Mouse (Mus musculus) forebrain, embryonic 15.5 days (tissue): ENCODE data around the gene Polr3b. TPM values are rescaled to one million over a fixed set of nuclear protein-coding genes. Genes with fewer than 3 reads are reported as not detected.

ENCODE experiments used
- ATAC-seq: fragments of 200-750 bp; cut with Nextera tagmentation; replicated peaks from 2 replicates; pipeline ENCODE4 v1.8.0; 2017; ENCODE audit warnings: mild to moderate bottlenecking, moderate TSS enrichment, moderate library complexity
- H3K27ac ChIP-seq: fragments of 300-500 bp; sonication (generic); replicated peaks from 2 replicates; pipeline ENCODE4 v1.5.1; 2015; ENCODE audit warnings: mild to moderate bottlenecking, inconsistent platforms
- H3K27me3 ChIP-seq: fragments of 300-500 bp; sonication (generic); 2 replicates; pipeline ENCODE4 v1.6.1; 2015; ENCODE audit warnings: inconsistent platforms
- H3K36me3 ChIP-seq: fragments of 300-500 bp; sonication (generic); 2 replicates; pipeline ENCODE4 v1.6.1; 2015; ENCODE audit warnings: mild to moderate bottlenecking, inconsistent platforms
- H3K4me1 ChIP-seq: fragments of 300-500 bp; sonication (generic); 2 replicates; pipeline ENCODE4 v1.6.1; 2015; ENCODE audit warnings: inconsistent platforms
- H3K4me2 ChIP-seq: fragments of 300-500 bp; sonication (generic); replicated peaks from 2 replicates; pipeline ENCODE4 v1.6.1; 2015; ENCODE audit warnings: mild to moderate bottlenecking, inconsistent platforms
- H3K4me3 ChIP-seq: fragments of 300-500 bp; sonication (generic); 2 replicates; pipeline ENCODE4 v1.5.1; 2015; ENCODE audit warnings: mild to moderate bottlenecking, inconsistent platforms
- H3K9ac ChIP-seq: fragments of 300-500 bp; sonication (generic); replicated peaks from 2 replicates; pipeline ENCODE4 v1.6.1; 2015; ENCODE audit warnings: mild to moderate bottlenecking, inconsistent platforms
- H3K9me3 ChIP-seq: fragments of 300-500 bp; sonication (generic); 2 replicates; pipeline ENCODE4 v1.6.1; 2016; ENCODE audit warnings: inconsistent platforms
- WGBS: fragments of 180-500 bp; shearing (Covaris S2); methylation state at CpG from one replicate; pipeline ENCODE4 v1.1.7; 2015; ENCODE audit warnings: mixed read lengths; 5-methylcytosine and 5-hydroxymethylcytosine counted together
- polyA plus RNA-seq: library from polyadenylated mRNA; unstranded; fragments of >200 nt; fragmentation: Nextera tagmentation; extraction: Ambion mirVana; gene quantifications from 2 replicates; pipeline ENCODE4 v1.2.1, GENCODE M21; 2015

Gene Polr3b
- polyA plus RNA-seq, 1 experiment from 2014 or later = 15.3 TPM

GRCm38 (mm10) chr10:84585294-84585650 lies 36.8 kb upstream of the Polr3b start:
- Histone ChIP-seq H3K9ac (no peak overlapping the region), H3K4me2 (no peak overlapping the region), H3K27ac (no peak overlapping the region), H3K4me1 (peaks cover 6% of the 10 kb centered on the region; the same call in 1 of the 2 replicates), H3K4me3 (no peak overlapping the region), H3K36me3 (peaks cover 6% of the 10 kb centered on the region; the same call in 1 of the 2 replicates), H3K27me3 (no peaks in the 10 kb centered on the region), H3K9me3 (no peaks in the 10 kb centered on the region)
- no peak for ATAC-seq
- WGBS = 88% methylated on average over 2 of the region's 2 CpGs

- Histone ChIP-seq H3K4me2 (no peak overlapping the region), H3K9me3 (no peaks in the 10 kb centered on the region), H3K36me3 (peaks cover 21% of the 10 kb centered on the region; the same call in 1 of the 2 replicates), H3K9ac (no peak overlapping the region), H3K27me3 (no peaks in the 10 kb centered on the region), H3K4me3 (no peak overlapping the region), H3K4me1 (no peaks in the 10 kb centered on the region), H3K27ac (no peak overlapping the region)
- no peak for ATAC-seq
- 90% methylated on average over 14 of the region's 14 CpGs for WGBS
These were observed 31.1 kb upstream of the Polr3b start for GRCm38 (mm10) chr10:84590956-84591355.

- WGBS = 89% methylated on average over 2 of the region's 2 CpGs
- H3K27ac ChIP-seq = no peak overlapping the region
- H3K9me3 ChIP-seq = no peaks in the 10 kb centered on the region
- no peaks in the 10 kb centered on the region for H3K4me1 ChIP-seq
- no peak overlapping the region for H3K4me3 ChIP-seq
- ATAC-seq = no peak
- no peak overlapping the region for H3K4me2 ChIP-seq
- peaks cover 21% of the 10 kb centered on the region; the same call in 1 of the 2 replicates for H3K36me3 ChIP-seq
- H3K9ac ChIP-seq = no peak overlapping the region
- no peaks in the 10 kb centered on the region for H3K27me3 ChIP-seq
These were observed 30.4 kb upstream of the Polr3b start for GRCm38 (mm10) chr10:84591640-84592148.

- no peak for ATAC-seq
- Histone ChIP-seq H3K4me1 (no peaks in the 10 kb centered on the region), H3K27me3 (no peaks in the 10 kb centered on the region), H3K36me3 (peaks cover 21% of the 10 kb centered on the region; the same call in 1 of the 2 replicates), H3K4me3 (no peak overlapping the region), H3K4me2 (no peak overlapping the region), H3K9ac (no peak overlapping the region), H3K27ac (no peak overlapping the region), H3K9me3 (no peaks in the 10 kb centered on the region)
- 49% methylated on average over 3 of the region's 3 CpGs for WGBS
These were observed 29.3 kb upstream of the Polr3b start for GRCm38 (mm10) chr10:84592745-84593144.

- Histone ChIP-seq H3K36me3 (peaks cover 9% of the 10 kb centered on the region; the same call in 1 of the 2 replicates), H3K4me1 (no peaks in the 10 kb centered on the region), H3K9me3 (no peaks in the 10 kb centered on the region), H3K4me3 (no peak overlapping the region), H3K27me3 (no peaks in the 10 kb centered on the region), H3K27ac (no peak overlapping the region), H3K9ac (no peak overlapping the region), H3K4me2 (no peak overlapping the region)
- no peak for ATAC-seq
- WGBS = 63% methylated on average over 3 of the region's 3 CpGs
These were observed 24.8 kb upstream of the Polr3b start for GRCm38 (mm10) chr10:84597127-84597785.

GRCm38 (mm10) chr10:84598172-84598571 lies 23.9 kb upstream of the Polr3b start:
- WGBS = 51% methylated on average over 1 of the region's 1 CpGs
- ATAC-seq = no peak
- Histone ChIP-seq H3K9ac (no peak overlapping the region), H3K4me2 (no peak overlapping the region), H3K4me3 (no peak overlapping the region), H3K27ac (no peak overlapping the region), H3K36me3 (peaks cover 6% of the 10 kb centered on the region; the same call in 1 of the 2 replicates), H3K4me1 (no peaks in the 10 kb centered on the region), H3K9me3 (no peaks in the 10 kb centered on the region), H3K27me3 (no peaks in the 10 kb centered on the region)

- Histone ChIP-seq H3K27ac (no peak overlapping the region), H3K36me3 (no peaks in the 10 kb centered on the region), H3K4me1 (no peaks in the 10 kb centered on the region), H3K27me3 (no peaks in the 10 kb centered on the region), H3K9me3 (no peaks in the 10 kb centered on the region), H3K9ac (no peak overlapping the region), H3K4me3 (no peak overlapping the region), H3K4me2 (no peak overlapping the region)
- WGBS = 73% methylated on average over 6 of the region's 6 CpGs
- no peak for ATAC-seq
These were observed 22.0 kb upstream of the Polr3b start for GRCm38 (mm10) chr10:84600136-84600535.

GRCm38 (mm10) chr10:84604335-84604734 lies 17.8 kb upstream of the Polr3b start:
- no peak overlapping the region for H3K9ac ChIP-seq
- H3K27ac ChIP-seq = no peak overlapping the region
- no peaks in the 10 kb centered on the region for H3K9me3 ChIP-seq
- H3K27me3 ChIP-seq = no peaks in the 10 kb centered on the region
- peaks cover 3% of the 10 kb centered on the region; the same call in 1 of the 2 replicates for H3K36me3 ChIP-seq
- no peak for ATAC-seq
- H3K4me3 ChIP-seq = no peak overlapping the region
- 51% methylated on average over 1 of the region's 1 CpGs for WGBS
- no peaks in the 10 kb centered on the region for H3K4me1 ChIP-seq
- H3K4me2 ChIP-seq = no peak overlapping the region

GRCm38 (mm10) chr10:84608361-84608760 lies 13.7 kb upstream of the Polr3b start:
- Histone ChIP-seq H3K9me3 (no peaks in the 10 kb centered on the region), H3K4me3 (no peak overlapping the region), H3K27ac (no peak overlapping the region), H3K9ac (no peak overlapping the region), H3K36me3 (peaks cover 3% of the 10 kb centered on the region; the same call in 1 of the 2 replicates), H3K27me3 (no peaks in the 10 kb centered on the region), H3K4me2 (no peak overlapping the region), H3K4me1 (no peaks in the 10 kb centered on the region)
- WGBS = 77% methylated on average over 3 of the region's 3 CpGs
- no peak for ATAC-seq

GRCm38 (mm10) chr10:84610324-84610723 lies 11.8 kb upstream of the Polr3b start:
- no peak for ATAC-seq
- Histone ChIP-seq H3K4me3 (no peak overlapping the region), H3K9ac (no peak overlapping the region), H3K27ac (no peak overlapping the region), H3K4me2 (no peak overlapping the region), H3K4me1 (no peaks in the 10 kb centered on the region), H3K9me3 (no peaks in the 10 kb centered on the region), H3K27me3 (no peaks in the 10 kb centered on the region), H3K36me3 (peaks cover 3% of the 10 kb centered on the region; the same call in 1 of the 2 replicates)
- 81% methylated on average over 4 of the region's 4 CpGs for WGBS

- no peaks in the 10 kb centered on the region for H3K4me1 ChIP-seq
- 76% methylated on average over 3 of the region's 3 CpGs for WGBS
- no peaks in the 10 kb centered on the region for H3K27me3 ChIP-seq
- no peak overlapping the region for H3K4me2 ChIP-seq
- H3K9ac ChIP-seq = no peak overlapping the region
- no peak overlapping the region for H3K4me3 ChIP-seq
- no peaks in the 10 kb centered on the region; the same call in 1 of the 2 replicates for H3K36me3 ChIP-seq
- H3K27ac ChIP-seq = no peak overlapping the region
- no peaks in the 10 kb centered on the region for H3K9me3 ChIP-seq
- no peak for ATAC-seq
These were observed 11.3 kb upstream of the Polr3b start for GRCm38 (mm10) chr10:84610783-84611182.

- no peak overlapping the region for H3K4me3 ChIP-seq
- ATAC-seq = no peak
- H3K4me2 ChIP-seq = no peak overlapping the region
- H3K9me3 ChIP-seq = no peaks in the 10 kb centered on the region
- WGBS = 45% methylated on average over 3 of the region's 3 CpGs
- H3K36me3 ChIP-seq = no peaks in the 10 kb centered on the region; the same call in 1 of the 2 replicates
- H3K27me3 ChIP-seq = no peaks in the 10 kb centered on the region
- H3K9ac ChIP-seq = no peak overlapping the region
- no peak overlapping the region for H3K27ac ChIP-seq
- no peaks in the 10 kb centered on the region for H3K4me1 ChIP-seq
These were observed 10.4 kb upstream of the Polr3b start for GRCm38 (mm10) chr10:84611664-84612063.

GRCm38 (mm10) chr10:84612281-84612680 lies 9.8 kb upstream of the Polr3b start:
- Histone ChIP-seq H3K36me3 (no peaks in the 10 kb centered on the region; the same call in 1 of the 2 replicates), H3K4me3 (no peak overlapping the region), H3K27ac (no peak overlapping the region), H3K9ac (no peak overlapping the region), H3K9me3 (no peaks in the 10 kb centered on the region), H3K4me1 (no peaks in the 10 kb centered on the region), H3K4me2 (no peak overlapping the region), H3K27me3 (no peaks in the 10 kb centered on the region)
- no peak for ATAC-seq
- 62% methylated on average over 2 of the region's 2 CpGs for WGBS
